Mouse (Mus musculus): Measurements from ENCODE around the gene Grwd1. TPM values are rescaled to one million over a fixed set of nuclear protein-coding genes. Genes with fewer than 3 reads are reported as not detected.

Gene Grwd1
- polyA plus RNA-seq, 1 experiment from 2014 or later, result 45.8 TPM

- peaks cover 48% of the 10 kb centered on the region for H3K4me1 ChIP-seq
- WGBS, result 2% methylated on average over 116 of the region's 117 CpGs
- peak overlapping the region; percentile 82 for H3K4me2 ChIP-seq (replicated peaks)
- ATAC-seq (ENCODE audit: low FRiP score), result peak; percentile 47
- H3K27me3 ChIP-seq, result peaks cover 55% of the 10 kb centered on the region
- H3K36me3 ChIP-seq, result no peaks in the 10 kb centered on the region
- H3K9me3 ChIP-seq (replicated peaks), result no peaks in the 10 kb centered on the region
- H3K27ac ChIP-seq, result peak overlapping the region; percentile 57
- H3K4me3 ChIP-seq, result peak overlapping the region; percentile 68
- peak overlapping the region; percentile 79 for H3K9ac ChIP-seq
Observed at GRCm38 (mm10) chr7:45865925-45866910, 35.5 kb upstream of the Grwd1 start.

GRCm38 (mm10) chr7:45864435-45864834, 33.7 kb upstream of the Grwd1 start:
- Histone ChIP-seq H3K9me3 (replicated peaks) (no peaks in the 10 kb centered on the region), H3K27ac (no peak overlapping the region), H3K4me2 (replicated peaks) (no peak overlapping the region), H3K36me3 (no peaks in the 10 kb centered on the region), H3K4me3 (no peak overlapping the region), H3K4me1 (peaks cover 35% of the 10 kb centered on the region), H3K27me3 (peaks cover 52% of the 10 kb centered on the region), H3K9ac (no peak overlapping the region)
- ATAC-seq (ENCODE audit: low FRiP score), result no peak
- 64% methylated on average over 3 of the region's 3 CpGs for WGBS

GRCm38 (mm10) chr7:45862804-45863203, 32.1 kb upstream of the Grwd1 start:
- 88% methylated on average over 7 of the region's 7 CpGs for WGBS
- Histone ChIP-seq H3K27me3 (peaks cover 52% of the 10 kb centered on the region), H3K4me3 (no peak overlapping the region), H3K36me3 (no peaks in the 10 kb centered on the region), H3K4me2 (replicated peaks) (no peak overlapping the region), H3K27ac (no peak overlapping the region), H3K9ac (no peak overlapping the region), H3K9me3 (replicated peaks) (no peaks in the 10 kb centered on the region), H3K4me1 (peaks cover 21% of the 10 kb centered on the region)
- ATAC-seq (ENCODE audit: low FRiP score), result no peak

- WGBS, result 72% methylated on average over 4 of the region's 4 CpGs
- no peak for ATAC-seq (ENCODE audit: low FRiP score)
- peaks cover 58% of the 10 kb centered on the region for H3K27me3 ChIP-seq
Observed at GRCm38 (mm10) chr7:45859008-45859407, 28.3 kb upstream of the Grwd1 start.

GRCm38 (mm10) chr7:45856950-45857901, 26.5 kb upstream of the Grwd1 start:
- ATAC-seq (ENCODE audit: low FRiP score), result no peak
- 1% methylated on average over 29 of the region's 30 CpGs for WGBS
- H3K4me2 ChIP-seq (replicated peaks), result peak overlapping the region; percentile 48
- H3K4me1 ChIP-seq, result peaks cover 16% of the 10 kb centered on the region
- H3K27me3 ChIP-seq, result peaks cover 56% of the 10 kb centered on the region
- peak overlapping the region; percentile 36; the same call in 1 of the 2 replicates for H3K9ac ChIP-seq
- no peaks in the 10 kb centered on the region for H3K9me3 ChIP-seq (replicated peaks)
- H3K36me3 ChIP-seq, result no peaks in the 10 kb centered on the region
- H3K27ac ChIP-seq, result no peak overlapping the region
- H3K4me3 ChIP-seq, result peak overlapping the region; percentile 26

More at GRCm38 (mm10) chr7:45859008-45859407, 28.3 kb upstream of the Grwd1 start:
- H3K4me3 ChIP-seq, result no peak overlapping the region
- no peak overlapping the region for H3K4me2 ChIP-seq (replicated peaks)
- no peak overlapping the region for H3K27ac ChIP-seq
- H3K4me1 ChIP-seq, result peaks cover 16% of the 10 kb centered on the region
- H3K9ac ChIP-seq, result no peak overlapping the region
- no peaks in the 10 kb centered on the region for H3K36me3 ChIP-seq
- H3K9me3 ChIP-seq (replicated peaks), result no peaks in the 10 kb centered on the region

- Histone ChIP-seq H3K27ac (no peak overlapping the region), H3K36me3 (no peaks in the 10 kb centered on the region), H3K4me3 (no peak overlapping the region), H3K4me1 (peaks cover 13% of the 10 kb centered on the region), H3K9ac (no peak overlapping the region), H3K9me3 (replicated peaks) (no peaks in the 10 kb centered on the region), H3K27me3 (peaks cover 29% of the 10 kb centered on the region), H3K4me2 (replicated peaks) (no peak overlapping the region)
- ATAC-seq (ENCODE audit: low FRiP score), result no peak
- WGBS, result 87% methylated on average over 12 of the region's 12 CpGs
Observed at GRCm38 (mm10) chr7:45853089-45853488, 22.3 kb upstream of the Grwd1 start.

- Histone ChIP-seq H3K4me1 (no peaks in the 10 kb centered on the region; the same call in 1 of the 2 replicates), H3K36me3 (no peaks in the 10 kb centered on the region), H3K4me2 (replicated peaks) (no peak overlapping the region), H3K9me3 (replicated peaks) (no peaks in the 10 kb centered on the region), H3K27ac (no peak overlapping the region), H3K4me3 (no peak overlapping the region), H3K27me3 (peaks cover 11% of the 10 kb centered on the region), H3K9ac (no peak overlapping the region)
- WGBS, result 72% methylated on average over 3 of the region's 3 CpGs
- ATAC-seq (ENCODE audit: low FRiP score), result no peak
Observed at GRCm38 (mm10) chr7:45850661-45851060, 19.9 kb upstream of the Grwd1 start.

GRCm38 (mm10) chr7:45848447-45849027, 17.8 kb upstream of the Grwd1 start:
- WGBS, result 19% methylated on average over 6 of the region's 6 CpGs

GRCm38 (mm10) chr7:45842950-45843744, 12.4 kb upstream of the Grwd1 start:
- 88% methylated on average over 10 of the region's 10 CpGs for WGBS
- H3K9me3 ChIP-seq (replicated peaks), result no peaks in the 10 kb centered on the region
- H3K4me3 ChIP-seq, result no peak overlapping the region
- no peak overlapping the region for H3K4me2 ChIP-seq (replicated peaks)
- no peak overlapping the region for H3K9ac ChIP-seq
- H3K36me3 ChIP-seq, result no peaks in the 10 kb centered on the region
- peaks cover 51% of the 10 kb centered on the region for H3K27me3 ChIP-seq
- no peaks in the 10 kb centered on the region; the same call in 1 of the 2 replicates for H3K4me1 ChIP-seq
- ATAC-seq (ENCODE audit: low FRiP score), result no peak
- no peak overlapping the region for H3K27ac ChIP-seq

More at GRCm38 (mm10) chr7:45848447-45849027, 17.8 kb upstream of the Grwd1 start:
- Histone ChIP-seq H3K9me3 (replicated peaks) (no peaks in the 10 kb centered on the region), H3K27ac (no peak overlapping the region), H3K4me2 (replicated peaks) (no peak overlapping the region), H3K4me1 (no peaks in the 10 kb centered on the region; the same call in 1 of the 2 replicates), H3K36me3 (no peaks in the 10 kb centered on the region), H3K27me3 (peaks cover 18% of the 10 kb centered on the region), H3K4me3 (no peak overlapping the region), H3K9ac (no peak overlapping the region)
- no peak for ATAC-seq (ENCODE audit: low FRiP score)

GRCm38 (mm10) chr7:45833924-45834323, 3.2 kb upstream of the Grwd1 start:
- Histone ChIP-seq H3K4me3 (peak overlapping the region; percentile 38), H3K9ac (peak overlapping the region; percentile 55), H3K4me2 (replicated peaks) (peak overlapping the region; percentile 50), H3K4me1 (peaks cover 35% of the 10 kb centered on the region), H3K27me3 (peaks cover 70% of the 10 kb centered on the region), H3K9me3 (replicated peaks) (no peaks in the 10 kb centered on the region), H3K27ac (no peak overlapping the region), H3K36me3 (peaks cover 5% of the 10 kb centered on the region)
- 2% methylated on average over 24 of the region's 31 CpGs for WGBS
- no peak for ATAC-seq (ENCODE audit: low FRiP score)

GRCm38 (mm10) chr7:45833148-45833790, 2.5 kb upstream of the Grwd1 start:
- 1% methylated on average over 80 of the region's 86 CpGs for WGBS
- H3K9ac ChIP-seq, result peak overlapping the region; percentile 55
- no peaks in the 10 kb centered on the region for H3K9me3 ChIP-seq (replicated peaks)
- H3K27ac ChIP-seq, result no peak overlapping the region
- no peak for ATAC-seq (ENCODE audit: low FRiP score)
- peak overlapping the region; percentile 38 for H3K4me3 ChIP-seq
- peaks cover 35% of the 10 kb centered on the region for H3K4me1 ChIP-seq
- peaks cover 12% of the 10 kb centered on the region for H3K36me3 ChIP-seq
- peak overlapping the region; percentile 50 for H3K4me2 ChIP-seq (replicated peaks)
- peaks cover 67% of the 10 kb centered on the region for H3K27me3 ChIP-seq

All from hindbrain, embryonic 12.5 days (tissue).